Mouse (Mus musculus): ENCODE results near the gene Sfrp5. TPM values are rescaled to one million over a fixed set of nuclear protein-coding genes. Genes with fewer than 3 reads are reported as not detected.

Gene Sfrp5
- total RNA-seq (2017) = not detected in 3 replicates

- ATAC-seq (replicated peaks; ENCODE audit: insufficient number of reproducible peaks, low FRiP score, low TSS enrichment, poor library complexity, severe bottlenecking) = no peak
Observed at GRCm38 (mm10) chr19:42201696-42202381, at the start of gene Sfrp5. Sfrp5 (minus strand) TSS chr19:42202252.

- no peak for ATAC-seq (replicated peaks; ENCODE audit: insufficient number of reproducible peaks, low FRiP score, low TSS enrichment, poor library complexity, severe bottlenecking)
Observed at GRCm38 (mm10) chr19:42249976-42250914, 48.2 kb upstream of the Sfrp5 start.

GRCm38 (mm10) chr19:42247519-42247918 lies 45.5 kb upstream of the Sfrp5 start, which contains the start of gene Golga7b:
Golga7b (plus strand) TSS chr19:42247574.
- ATAC-seq (replicated peaks; ENCODE audit: insufficient number of reproducible peaks, low FRiP score, low TSS enrichment, poor library complexity, severe bottlenecking) = no peak

- no peak for ATAC-seq (replicated peaks; ENCODE audit: insufficient number of reproducible peaks, low FRiP score, low TSS enrichment, poor library complexity, severe bottlenecking)
Observed at GRCm38 (mm10) chr19:42246626-42247025, 44.6 kb upstream of the Sfrp5 start.

GRCm38 (mm10) chr19:42243401-42243800 lies 41.3 kb upstream of the Sfrp5 start:
- no peak for ATAC-seq (replicated peaks; ENCODE audit: insufficient number of reproducible peaks, low FRiP score, low TSS enrichment, poor library complexity, severe bottlenecking)

- ATAC-seq (replicated peaks; ENCODE audit: insufficient number of reproducible peaks, low FRiP score, low TSS enrichment, poor library complexity, severe bottlenecking) = no peak
Observed at GRCm38 (mm10) chr19:42240881-42241280, 38.8 kb upstream of the Sfrp5 start.

GRCm38 (mm10) chr19:42238341-42238715 lies 36.3 kb upstream of the Sfrp5 start:
- ATAC-seq (replicated peaks; ENCODE audit: insufficient number of reproducible peaks, low FRiP score, low TSS enrichment, poor library complexity, severe bottlenecking) = no peak

GRCm38 (mm10) chr19:42237602-42238340 lies 35.7 kb upstream of the Sfrp5 start:
- ATAC-seq (replicated peaks; ENCODE audit: insufficient number of reproducible peaks, low FRiP score, low TSS enrichment, poor library complexity, severe bottlenecking) = no peak

GRCm38 (mm10) chr19:42230986-42231385 lies 28.9 kb upstream of the Sfrp5 start:
- ATAC-seq (replicated peaks; ENCODE audit: insufficient number of reproducible peaks, low FRiP score, low TSS enrichment, poor library complexity, severe bottlenecking) = no peak

GRCm38 (mm10) chr19:42230288-42230568 lies 28.2 kb upstream of the Sfrp5 start:
- ATAC-seq (replicated peaks; ENCODE audit: insufficient number of reproducible peaks, low FRiP score, low TSS enrichment, poor library complexity, severe bottlenecking) = no peak

- ATAC-seq (replicated peaks; ENCODE audit: insufficient number of reproducible peaks, low FRiP score, low TSS enrichment, poor library complexity, severe bottlenecking) = no peak
Observed at GRCm38 (mm10) chr19:42229499-42230287, 27.6 kb upstream of the Sfrp5 start.

- no peak for ATAC-seq (replicated peaks; ENCODE audit: insufficient number of reproducible peaks, low FRiP score, low TSS enrichment, poor library complexity, severe bottlenecking)
Observed at GRCm38 (mm10) chr19:42226451-42226850, 24.4 kb upstream of the Sfrp5 start.

GRCm38 (mm10) chr19:42217374-42217763 lies 15.3 kb upstream of the Sfrp5 start:
- ATAC-seq (replicated peaks; ENCODE audit: insufficient number of reproducible peaks, low FRiP score, low TSS enrichment, poor library complexity, severe bottlenecking) = no peak

- ATAC-seq (replicated peaks; ENCODE audit: insufficient number of reproducible peaks, low FRiP score, low TSS enrichment, poor library complexity, severe bottlenecking) = no peak
Observed at GRCm38 (mm10) chr19:42216699-42217373, 14.8 kb upstream of the Sfrp5 start.

GRCm38 (mm10) chr19:42214601-42215000 lies 12.5 kb upstream of the Sfrp5 start:
- no peak for ATAC-seq (replicated peaks; ENCODE audit: insufficient number of reproducible peaks, low FRiP score, low TSS enrichment, poor library complexity, severe bottlenecking)

- ATAC-seq (replicated peaks; ENCODE audit: insufficient number of reproducible peaks, low FRiP score, low TSS enrichment, poor library complexity, severe bottlenecking) = no peak
Observed at GRCm38 (mm10) chr19:42211936-42212335, 9.9 kb upstream of the Sfrp5 start.

- no peak for ATAC-seq (replicated peaks; ENCODE audit: insufficient number of reproducible peaks, low FRiP score, low TSS enrichment, poor library complexity, severe bottlenecking)
Observed at GRCm38 (mm10) chr19:42209976-42210375, 7.9 kb upstream of the Sfrp5 start.

- ATAC-seq (replicated peaks; ENCODE audit: insufficient number of reproducible peaks, low FRiP score, low TSS enrichment, poor library complexity, severe bottlenecking) = no peak
Observed at GRCm38 (mm10) chr19:42209485-42209884, 7.4 kb upstream of the Sfrp5 start.
